Mouse (Mus musculus) lung, postnatal 0 days (tissue): ENCODE data around the gene Hnrnpm. TPM values are rescaled to one million over a fixed set of nuclear protein-coding genes. Genes with fewer than 3 reads are reported as not detected.
"Not testable (repeated sequence)": the region's sequence is repeated elsewhere in the genome, so short reads cannot be mapped to it uniquely, and the experiment has no call there.

ENCODE experiments used
- ATAC-seq: fragments of 200-750 bp; cut with Nextera tagmentation; 2 replicates; pipeline ENCODE4 v1.8.0; 2017; ENCODE audit warnings: moderate library complexity
- DNase-seq: peaks from one replicate; pipeline ENCODE4 v3.0.0-alpha.2; 2016; ENCODE audit warnings: low spot score
- H3K27ac ChIP-seq: fragments of 300-500 bp; sonication (generic); 2 replicates; pipeline ENCODE4 v1.5.1; 2014; ENCODE audit warnings: antibody characterized with exemption, mild to moderate bottlenecking, low read length, mixed read lengths
- H3K27me3 ChIP-seq: fragments of 300-500 bp; sonication (generic); replicated peaks from 2 replicates; pipeline ENCODE4 v1.6.1; 2014; ENCODE audit warnings: low read length, mixed read lengths; ENCODE audit not compliant: insufficient read depth
- H3K36me3 ChIP-seq: fragments of 300-500 bp; sonication (generic); 2 replicates; pipeline ENCODE4 v1.6.1; 2014; ENCODE audit warnings: low read length, mixed read lengths; ENCODE audit not compliant: insufficient read depth
- H3K4me1 ChIP-seq: fragments of 300-500 bp; sonication (generic); 2 replicates; pipeline ENCODE4 v1.6.1; 2014; ENCODE audit warnings: antibody characterized with exemption, low read depth, low read length, mixed read lengths; ENCODE audit not compliant: insufficient read depth
- H3K4me2 ChIP-seq: fragments of 300-500 bp; sonication (generic); replicated peaks from 2 replicates; pipeline ENCODE4 v1.6.1; 2014; ENCODE audit warnings: low read depth, mild to moderate bottlenecking, low read length, moderate library complexity, mixed read lengths
- H3K4me3 ChIP-seq: fragments of 300-500 bp; sonication (generic); 2 replicates; pipeline ENCODE4 v1.5.1; 2014; ENCODE audit warnings: low read depth, low read length
- H3K9ac ChIP-seq: fragments of 300-500 bp; sonication (generic); replicated peaks from 2 replicates; pipeline ENCODE4 v1.6.1; 2014; ENCODE audit warnings: low read depth, mild to moderate bottlenecking
- H3K9me3 ChIP-seq: fragments of 300-500 bp; sonication (generic); 2 replicates; pipeline ENCODE4 v1.6.1; 2016; ENCODE audit warnings: low read length, mixed read lengths
- CTCF ChIP-seq: IDR thresholded peaks from 2 replicates; pipeline ENCODE4 v1.5.1; 2016; ENCODE audit warnings: antibody characterized with exemption, mild to moderate bottlenecking
- EP300 ChIP-seq: IDR thresholded peaks from 2 replicates; pipeline ENCODE4 v1.6.1; 2016; ENCODE audit warnings: antibody characterized with exemption, mild to moderate bottlenecking, control low read depth
- WGBS: fragments of 180-500 bp; shearing (Covaris S2); extraction: QIAGEN DNeasy Blood & Tissue Kit; methylation state at CpG from one replicate; pipeline ENCODE4 v1.1.7; 2014; 5-methylcytosine and 5-hydroxymethylcytosine counted together
- polyA plus RNA-seq: library from polyadenylated mRNA; unstranded; fragments of >200 nt; fragmentation: Nextera tagmentation; extraction: Ambion mirVana; gene quantifications from 2 replicates; pipeline ENCODE4 v1.2.1, GENCODE M21; 2015

Hnrnpm gene
- polyA plus RNA-seq: 112 and 146 TPM in 2 replicates

GRCm38 (mm10) chr17:33686760-33687159, at the start of gene Hnrnpm:
TSS of gene Hnrnpm (minus strand) at chr17:33686860.
- DNase-seq (no peak), ATAC-seq (no peak)
- H3K9me3 ChIP-seq: no peaks in the 10 kb centered on the region
- peaks cover 13% of the 10 kb centered on the region; the same call in 1 of the 2 replicates for H3K4me1 ChIP-seq
- H3K27me3 ChIP-seq: no peaks in the 10 kb centered on the region
- peaks cover 2% of the 10 kb centered on the region; the same call in 1 of the 2 replicates for H3K36me3 ChIP-seq
- H3K27ac ChIP-seq: 0 out of 2 replicates have a peak within 1 kb of the TSS, but pooled peaks have one; percentile 47
- H3K4me3 ChIP-seq: peak within 1 kb of the TSS; percentile 80
- TF ChIP-seq CTCF: no peak
- no peak for TF ChIP-seq EP300
- peak within 1 kb of the TSS; percentile 64 for H3K4me2 ChIP-seq
- H3K9ac ChIP-seq: peak within 1 kb of the TSS; percentile 96; the same call in 1 of the 2 replicates
- WGBS: 76% methylated on average over 1 of the region's 1 CpGs

DNA sequence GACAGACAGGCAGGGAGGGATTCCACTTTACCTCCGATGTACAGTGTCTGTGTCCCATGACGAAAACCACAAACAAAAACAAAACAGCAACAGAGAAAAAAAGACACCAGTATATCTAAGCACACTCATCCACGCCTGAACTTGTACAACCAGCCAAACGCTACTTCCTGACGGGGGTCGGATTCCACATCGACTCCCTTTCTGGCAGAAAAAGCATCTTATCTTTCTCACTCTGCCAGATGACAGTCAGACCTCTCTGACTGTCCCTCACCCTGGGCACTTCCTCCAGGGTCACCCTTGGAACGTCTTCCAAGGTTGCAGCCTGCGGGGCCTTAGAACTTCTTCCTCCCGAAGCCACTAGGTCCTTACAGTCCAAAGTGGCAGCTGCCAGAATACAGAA, 46.9 kb upstream of the Hnrnpm start:
- not testable (repeated sequence) for H3K9ac ChIP-seq, H3K9me3 ChIP-seq, H3K36me3 ChIP-seq, H3K4me1 ChIP-seq, DNase-seq, H3K27ac ChIP-seq, H3K4me3 ChIP-seq, ATAC-seq, H3K4me2 ChIP-seq, H3K27me3 ChIP-seq
- 62% methylated on average over 10 of the region's 10 CpGs for WGBS

DNA sequence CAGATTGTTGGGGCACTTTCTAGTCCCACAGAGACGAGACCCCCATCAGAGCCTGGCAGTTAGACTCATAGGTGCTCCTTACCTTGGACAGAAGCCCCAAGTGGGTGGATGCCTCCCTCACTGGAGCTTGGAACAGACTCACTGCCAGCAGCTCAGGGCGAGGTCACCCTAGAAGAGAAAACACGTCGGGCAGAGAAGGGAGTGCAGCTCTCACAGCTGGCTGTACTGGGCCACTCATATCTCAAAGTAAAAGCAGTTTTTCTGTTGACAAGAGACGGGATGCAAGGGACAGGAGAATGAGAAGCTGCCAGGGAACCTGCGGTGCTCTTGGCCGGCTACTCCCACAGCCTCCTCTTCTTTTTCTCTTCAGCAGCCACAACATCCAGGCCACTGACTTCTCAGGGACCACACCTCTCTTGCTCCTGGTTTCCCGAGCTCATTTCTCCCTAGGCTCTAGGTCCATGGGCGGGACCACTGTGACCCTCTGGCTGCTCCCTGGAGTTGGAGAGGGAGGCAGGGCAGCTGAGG, 46.0 kb upstream of the Hnrnpm start:
- H3K27me3 ChIP-seq, ATAC-seq, H3K4me3 ChIP-seq, H3K4me2 ChIP-seq, H3K4me1 ChIP-seq, H3K9ac ChIP-seq, H3K36me3 ChIP-seq, DNase-seq, H3K9me3 ChIP-seq, H3K27ac ChIP-seq: not testable (repeated sequence)
- 48% methylated on average over 9 of the region's 9 CpGs for WGBS

- TF ChIP-seq CTCF (peak; percentile 59), EP300 (no peak)
- peak; percentile 41 for DNase-seq
- ATAC-seq: no peak
- WGBS: 51% methylated on average over 2 of the region's 2 CpGs
- Histone ChIP-seq H3K27ac (no peak overlapping the region), H3K4me1 (no peaks in the 10 kb centered on the region), H3K27me3 (no peaks in the 10 kb centered on the region), H3K9me3 (no peaks in the 10 kb centered on the region), H3K9ac (no peak overlapping the region), H3K4me2 (no peak overlapping the region), H3K36me3 (no peaks in the 10 kb centered on the region), H3K4me3 (no peak overlapping the region)
These were observed 42.6 kb upstream of the Hnrnpm start for GRCm38 (mm10) chr17:33729215-33729614.

GRCm38 (mm10) chr17:33728396-33728795, 41.7 kb upstream of the Hnrnpm start:
- Histone ChIP-seq H3K36me3 (no peaks in the 10 kb centered on the region), H3K4me3 (no peak overlapping the region), H3K4me2 (no peak overlapping the region), H3K9ac (no peak overlapping the region), H3K27me3 (no peaks in the 10 kb centered on the region), H3K9me3 (no peaks in the 10 kb centered on the region), H3K4me1 (no peaks in the 10 kb centered on the region), H3K27ac (no peak overlapping the region)
- DNase-seq (no peak), ATAC-seq (no peak)
- TF ChIP-seq EP300 (no peak), CTCF (no peak)
- 72% methylated on average over 2 of the region's 2 CpGs for WGBS

- Histone ChIP-seq H3K9me3 (no peaks in the 10 kb centered on the region), H3K27me3 (no peaks in the 10 kb centered on the region), H3K36me3 (no peaks in the 10 kb centered on the region), H3K4me2 (no peak overlapping the region), H3K9ac (no peak overlapping the region), H3K4me3 (no peak overlapping the region), H3K27ac (no peak overlapping the region), H3K4me1 (no peaks in the 10 kb centered on the region)
- no peak for ATAC-seq
- 93% methylated on average over 7 of the region's 7 CpGs for WGBS
- DNase-seq: no peak
- no peak for TF ChIP-seq CTCF
- no peak for TF ChIP-seq EP300
These were observed 33.2 kb upstream of the Hnrnpm start for GRCm38 (mm10) chr17:33719736-33720378.
